Mouse (Mus musculus) cerebellum, postnatal 25 days (tissue): ENCODE measurements around the gene Ybx3.

Experiments
- DNase-seq, 2 experiments: peaks; one replicate each; pipeline ENCODE4 v3.0.0; 2021; ENCODE audit warnings: mixed read lengths in 2 of 2

Gene Ybx3

GRCm38 (mm10) chr6:131321854-131322639, 66.2 kb downstream of the Ybx3 start:
- DNase-seq = no peak

DNA sequence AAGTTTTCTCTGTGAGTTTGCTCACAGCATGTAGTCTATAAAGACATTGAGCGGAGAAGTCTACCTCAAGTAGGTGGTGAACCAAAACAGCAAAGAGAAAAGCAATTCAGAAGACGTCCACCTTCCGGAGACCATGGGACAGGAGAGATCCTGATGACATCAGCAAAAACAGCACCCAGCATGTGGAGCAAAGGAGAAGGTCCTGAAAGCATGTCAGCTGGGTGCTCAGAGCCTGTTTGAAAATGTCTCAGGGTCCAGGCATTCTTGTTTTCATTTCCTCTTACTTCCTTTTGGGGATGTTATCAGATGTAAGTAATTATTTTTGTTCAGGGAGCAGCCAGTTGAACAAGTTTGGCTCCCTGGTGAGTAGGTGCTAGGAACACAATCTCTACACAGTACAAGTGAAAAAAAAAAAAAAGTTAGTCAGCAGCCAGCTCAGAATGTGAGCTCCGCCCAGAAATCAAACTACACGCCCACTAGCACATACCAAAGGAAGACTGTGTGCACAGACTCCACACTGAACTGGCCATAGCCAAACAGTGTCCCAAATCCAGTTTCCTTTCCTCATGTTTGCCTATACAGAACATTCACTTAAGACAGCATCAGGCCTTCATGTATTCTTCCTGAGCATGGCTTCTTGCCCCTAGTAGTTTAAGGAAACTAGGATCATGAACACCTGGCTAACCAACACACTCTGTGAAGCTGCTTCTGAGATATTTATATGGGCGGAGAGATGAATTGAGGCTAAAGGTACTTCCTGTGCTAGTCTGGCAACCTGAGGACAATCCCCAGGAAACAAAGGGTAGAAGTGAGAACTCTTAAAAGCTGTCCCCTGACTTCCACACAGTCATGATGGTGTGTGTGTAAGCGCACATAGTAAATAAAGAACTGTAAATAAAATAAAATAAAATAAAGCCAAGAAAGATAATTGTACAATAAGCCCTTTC, 71.8 kb downstream of the Ybx3 start:
- no peak for DNase-seq
